Mouse (Mus musculus) intestine, embryonic 14.5 days (tissue): ENCODE measurements around the gene Trpv4. TPM values are rescaled to one million over a fixed set of nuclear protein-coding genes. Genes with fewer than 3 reads are reported as not detected.

Experiments
- ATAC-seq: fragments of 200-750 bp; cut with Nextera tagmentation; replicated peaks from 2 replicates; pipeline ENCODE4 v1.8.0; 2017; ENCODE audit warnings: low read depth, moderate number of reproducible peaks, moderate TSS enrichment, moderate library complexity; ENCODE audit not compliant: low FRiP score, low TSS enrichment
- DNase-seq: peaks from one replicate; pipeline ENCODE4 v3.0.0-alpha.2; 2018; ENCODE audit warnings: low spot score
- H3K27ac ChIP-seq: fragments of 300-500 bp; sonication (generic); 2 replicates; pipeline ENCODE4 v1.5.1; 2014; ENCODE audit warnings: low read depth, mild to moderate bottlenecking, control low read depth
- H3K27me3 ChIP-seq: fragments of 300-500 bp; sonication (generic); replicated peaks from 2 replicates; pipeline ENCODE4 v1.6.1; 2014; ENCODE audit warnings: low read length, control low read depth; ENCODE audit not compliant: control insufficient read depth, insufficient read depth
- H3K36me3 ChIP-seq: fragments of 300-500 bp; sonication (generic); 2 replicates; pipeline ENCODE4 v1.6.1; 2014; ENCODE audit warnings: low read length, control low read depth; ENCODE audit not compliant: control insufficient read depth, insufficient read depth
- H3K4me1 ChIP-seq: fragments of 300-500 bp; sonication (generic); replicated peaks from 2 replicates; pipeline ENCODE4 v1.6.1; 2014; ENCODE audit warnings: low read length, control low read depth, mixed read lengths; ENCODE audit not compliant: control insufficient read depth, insufficient read depth
- H3K4me2 ChIP-seq: fragments of 300-500 bp; sonication (generic); 2 replicates; pipeline ENCODE4 v1.6.1; 2014; ENCODE audit warnings: low read length
- H3K4me3 ChIP-seq: fragments of 300-500 bp; sonication (generic); 2 replicates; pipeline ENCODE4 v1.5.1; 2014; ENCODE audit warnings: low read depth, low read length, control low read depth, mixed read lengths
- H3K9ac ChIP-seq: fragments of 300-500 bp; sonication (generic); 2 replicates; pipeline ENCODE4 v1.6.1; 2014; ENCODE audit warnings: mild to moderate bottlenecking, low read length
- H3K9me3 ChIP-seq: fragments of 300-500 bp; sonication (generic); 2 replicates; pipeline ENCODE4 v1.6.1; 2016; ENCODE audit warnings: low read length, control low read depth; ENCODE audit not compliant: control insufficient read depth
- WGBS: fragments of 180-500 bp; shearing (Covaris S2); extraction: QIAGEN DNeasy Blood & Tissue Kit; methylation state at CpG from one replicate; pipeline ENCODE4 v1.1.7; 2014; 5-methylcytosine and 5-hydroxymethylcytosine counted together
- polyA plus RNA-seq: library from polyadenylated mRNA; unstranded; fragments of >200 nt; fragmentation: Nextera tagmentation; extraction: Ambion mirVana; gene quantifications from 2 replicates; pipeline ENCODE4 v1.2.1, GENCODE M21; 2014

The Trpv4 gene
- polyA plus RNA-seq, 1 experiment from 2014 or later: 0.83 TPM

DNA sequence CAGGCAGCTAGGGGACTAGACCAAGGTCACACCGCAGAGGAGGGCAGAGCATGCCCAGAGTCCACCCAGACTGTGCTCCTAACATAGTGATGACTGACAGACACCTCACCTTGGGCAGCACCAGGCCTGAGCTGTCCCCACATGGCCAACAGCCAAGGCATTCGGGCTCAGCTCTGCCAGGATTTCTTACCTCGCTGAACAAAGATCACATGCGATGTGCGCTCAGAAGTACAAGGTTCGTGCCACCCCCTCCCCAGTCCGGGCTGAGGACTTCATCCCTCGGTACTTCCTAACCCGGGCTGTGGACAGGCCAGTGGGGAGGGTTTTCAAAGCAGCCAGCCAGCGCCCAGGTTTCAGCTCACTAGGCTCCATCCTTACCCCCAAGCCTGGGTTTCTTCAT lies 795 bp downstream of the Trpv4 start:
- H3K4me1 ChIP-seq: 0 out of 2 replicates have a peak, but pooled peaks cover 4% of the 10 kb centered on the region

DNA sequence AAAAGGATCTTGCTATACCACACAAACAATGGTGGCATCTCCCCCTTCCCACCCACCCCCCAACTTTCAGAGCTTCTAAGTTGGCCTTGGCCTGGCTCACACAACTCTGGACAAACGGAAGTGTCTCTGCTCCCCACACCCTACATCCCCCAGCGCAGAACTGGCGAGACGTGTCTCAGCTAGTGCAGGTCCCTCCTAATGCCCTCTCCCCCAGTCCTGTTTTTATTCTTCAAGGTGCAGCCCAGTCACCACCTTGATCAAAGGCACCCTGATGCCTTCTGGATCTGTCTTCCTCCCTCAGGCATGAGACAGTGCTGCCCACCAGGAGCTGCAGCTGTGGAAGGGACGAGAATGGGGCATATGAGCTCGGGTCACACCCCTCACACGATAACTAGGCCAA lies 1.9 kb downstream of the Trpv4 start:
- H3K4me3 ChIP-seq: no peak overlapping the region
- ATAC-seq (no peak), DNase-seq (no peak)
- no peak overlapping the region for H3K27ac ChIP-seq
- H3K9me3 ChIP-seq: no peaks in the 10 kb centered on the region
- no peak overlapping the region for H3K9ac ChIP-seq
- H3K27me3 ChIP-seq: peaks cover 39% of the 10 kb centered on the region
- H3K4me1 ChIP-seq: 0 out of 2 replicates have a peak, but pooled peaks cover 4% of the 10 kb centered on the region
- no peaks in the 10 kb centered on the region for H3K36me3 ChIP-seq
- no peak overlapping the region for H3K4me2 ChIP-seq
- WGBS: 70% methylated on average over 7 of the region's 7 CpGs

More for the DNA sequence above, 795 bp downstream of the Trpv4 start:
- H3K36me3 ChIP-seq: no peaks in the 10 kb centered on the region
- 0 out of 2 replicates have a peak overlapping the region, but pooled peaks have one; percentile 51 for H3K9ac ChIP-seq
- H3K9me3 ChIP-seq: no peaks in the 10 kb centered on the region
- peak overlapping the region; percentile 48; the same call in 1 of the 2 replicates for H3K4me3 ChIP-seq
- WGBS: 31% methylated on average over 10 of the region's 10 CpGs
- peak overlapping the region; percentile 98 for H3K4me2 ChIP-seq
- no peak overlapping the region for H3K27ac ChIP-seq
- ATAC-seq (no peak; the same call in 1 of the 2 replicates), DNase-seq (no peak)
- H3K27me3 ChIP-seq: peaks cover 38% of the 10 kb centered on the region

DNA sequence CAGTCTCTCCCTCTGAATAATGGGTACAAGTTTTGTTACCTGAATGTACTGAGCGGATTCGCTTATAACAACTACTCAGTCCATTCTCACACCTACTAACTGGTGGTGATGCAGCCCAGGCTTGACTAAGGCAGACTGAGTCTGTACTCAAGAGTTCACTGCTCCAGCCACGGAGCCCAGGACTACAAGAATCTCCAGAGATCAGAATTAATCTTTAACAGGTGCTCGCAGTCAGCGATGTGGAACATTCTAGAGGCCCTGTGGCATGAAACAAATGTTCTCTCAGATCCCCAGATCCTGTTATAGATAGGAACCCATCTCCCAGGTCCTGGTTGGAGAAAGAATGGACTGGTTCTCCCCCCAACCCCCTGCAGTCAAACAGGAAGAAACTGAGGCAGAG lies 2.5 kb downstream of the Trpv4 start:
- 0 out of 2 replicates have a peak, but pooled peaks cover 4% of the 10 kb centered on the region for H3K4me1 ChIP-seq
- H3K9me3 ChIP-seq: no peaks in the 10 kb centered on the region
- no peak overlapping the region for H3K4me2 ChIP-seq
- H3K36me3 ChIP-seq: no peaks in the 10 kb centered on the region
- DNase-seq: no peak
- H3K27ac ChIP-seq: no peak overlapping the region
- H3K4me3 ChIP-seq: no peak overlapping the region
- WGBS: 81% methylated on average over 5 of the region's 5 CpGs
- no peak overlapping the region for H3K9ac ChIP-seq
- H3K27me3 ChIP-seq: peaks cover 42% of the 10 kb centered on the region
- ATAC-seq: no peak

DNA sequence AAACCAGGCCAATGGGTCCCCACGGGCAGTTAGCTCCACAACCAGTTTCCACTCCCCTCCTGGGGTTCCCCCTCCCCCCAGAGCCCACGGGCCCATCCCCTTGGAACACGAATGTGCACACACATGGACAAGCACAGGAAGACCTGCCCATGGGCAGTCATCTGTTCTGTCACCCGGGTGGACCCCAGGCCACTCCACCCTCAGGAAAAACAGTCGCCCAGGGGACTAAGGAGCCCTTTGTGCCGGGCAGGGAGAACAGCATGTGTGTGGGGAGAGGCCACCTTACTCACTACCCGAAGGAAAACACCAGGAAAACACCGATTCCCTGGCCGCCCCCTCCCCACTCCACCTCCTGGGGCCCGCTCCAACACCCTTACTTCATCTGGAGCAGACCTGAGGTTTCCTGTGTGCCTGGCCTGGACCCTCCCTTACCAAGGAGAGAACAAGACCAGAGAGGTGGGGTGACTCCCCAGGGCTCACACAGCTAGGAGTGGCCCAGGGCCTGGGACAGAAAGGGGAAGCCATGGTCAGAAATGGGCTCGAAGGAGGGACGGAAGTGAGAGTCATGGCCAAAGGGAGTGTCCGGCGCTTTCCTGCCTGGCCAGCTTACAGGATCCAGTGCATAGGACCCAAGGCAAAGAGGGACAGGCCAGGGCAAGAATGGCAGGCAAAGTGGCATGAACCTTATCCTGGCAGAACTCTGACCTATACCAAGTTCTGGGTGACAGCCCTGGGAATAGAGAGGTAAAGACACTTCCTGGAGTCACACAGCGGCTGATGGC lies 4.4 kb downstream of the Trpv4 start:
- 74% methylated on average over 11 of the region's 15 CpGs for WGBS
- Histone ChIP-seq H3K27ac (no peak overlapping the region), H3K4me2 (no peak overlapping the region), H3K4me3 (no peak overlapping the region), H3K27me3 (peaks cover 32% of the 10 kb centered on the region), H3K9ac (no peak overlapping the region), H3K4me1 (0 out of 2 replicates have a peak, but pooled peaks cover 6% of the 10 kb centered on the region), H3K9me3 (no peaks in the 10 kb centered on the region), H3K36me3 (no peaks in the 10 kb centered on the region)
- no peak for DNase-seq
- no peak for ATAC-seq

DNA sequence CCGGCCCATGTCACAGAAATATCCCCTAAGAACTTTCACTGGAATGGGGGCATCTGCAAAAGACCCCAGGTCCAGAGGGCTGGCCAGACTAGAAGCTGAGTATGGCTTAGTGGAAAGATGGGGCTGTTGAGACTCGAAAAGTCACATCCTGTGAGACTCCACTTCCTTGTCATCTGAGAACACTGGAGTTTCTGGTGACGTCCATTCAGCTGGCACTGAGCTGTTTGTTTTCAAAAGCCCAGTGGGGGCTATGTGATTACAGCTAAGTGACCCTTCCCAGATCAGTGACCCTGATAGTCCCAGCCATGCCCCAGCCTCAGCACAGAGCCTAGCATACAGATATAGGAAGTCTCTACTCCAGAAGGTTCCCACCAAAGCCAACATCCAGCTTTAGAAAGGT lies 6.8 kb downstream of the Trpv4 start:
- H3K4me1 ChIP-seq: peaks cover 8% of the 10 kb centered on the region; the same call in 1 of the 2 replicates
- peaks cover 8% of the 10 kb centered on the region for H3K27me3 ChIP-seq
- no peaks in the 10 kb centered on the region for H3K9me3 ChIP-seq
- no peak overlapping the region for H3K27ac ChIP-seq
- 0 out of 2 replicates have a peak overlapping the region, but pooled peaks have one; percentile 15 for H3K4me2 ChIP-seq
- DNase-seq: no peak
- no peak for ATAC-seq
- WGBS: 34% methylated on average over 3 of the region's 3 CpGs
- H3K9ac ChIP-seq: no peak overlapping the region
- H3K4me3 ChIP-seq: no peak overlapping the region
- H3K36me3 ChIP-seq: no peaks in the 10 kb centered on the region

DNA sequence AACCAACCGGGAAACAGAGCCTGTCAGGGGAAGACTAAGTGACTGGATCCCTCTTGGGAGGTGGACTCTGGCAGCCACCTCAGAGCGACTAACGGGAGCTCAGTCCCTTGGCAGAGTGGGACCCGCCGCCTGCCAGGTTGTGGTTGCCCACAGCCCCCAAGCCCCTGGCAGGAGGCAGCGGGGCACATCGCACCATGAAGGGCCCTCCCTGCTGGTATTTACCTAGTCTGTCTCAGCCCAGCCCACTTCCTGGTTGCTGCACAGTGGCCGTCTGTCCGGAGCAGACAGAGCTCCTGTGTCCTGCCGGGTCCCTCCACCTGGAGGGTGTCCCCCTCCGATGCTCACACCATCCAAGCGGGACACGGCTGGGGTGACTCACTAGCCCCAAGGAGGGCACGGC lies 7.2 kb downstream of the Trpv4 start:
- Histone ChIP-seq H3K4me3 (no peak overlapping the region), H3K4me1 (peaks cover 8% of the 10 kb centered on the region; the same call in 1 of the 2 replicates), H3K36me3 (no peaks in the 10 kb centered on the region), H3K27ac (no peak overlapping the region), H3K27me3 (peaks cover 4% of the 10 kb centered on the region), H3K9me3 (no peaks in the 10 kb centered on the region), H3K4me2 (0 out of 2 replicates have a peak overlapping the region, but pooled peaks have one; percentile 15), H3K9ac (no peak overlapping the region)
- no peak for ATAC-seq
- WGBS: 47% methylated on average over 14 of the region's 14 CpGs
- DNase-seq: no peak

DNA sequence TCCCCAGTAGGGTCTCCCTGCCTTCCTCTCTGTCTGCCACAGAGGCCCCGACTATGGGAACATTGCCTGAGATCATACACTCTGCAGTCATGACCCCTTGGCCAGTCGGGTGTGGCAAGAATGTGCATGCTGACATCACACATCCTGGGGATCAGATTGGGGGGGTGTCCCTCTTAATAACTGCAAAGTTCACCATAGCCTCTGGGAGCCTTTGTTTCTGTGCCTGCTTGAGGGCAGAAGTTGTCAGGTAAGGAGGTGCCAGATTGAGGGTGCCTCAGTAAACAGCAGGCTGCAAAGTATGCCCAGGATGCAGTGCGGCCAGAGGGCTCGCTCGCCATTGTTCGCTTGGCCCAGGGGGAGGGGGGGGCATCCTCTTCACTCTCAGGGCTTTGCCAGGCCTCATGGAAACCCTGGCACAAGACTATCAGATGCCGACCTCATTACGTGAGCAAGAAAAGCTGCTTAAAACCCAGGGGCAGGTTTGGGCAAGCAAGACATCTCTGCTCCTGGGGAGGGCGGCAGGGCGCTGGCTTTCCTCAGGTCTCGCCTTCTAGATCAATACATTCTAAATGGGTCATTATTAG lies 9.4 kb downstream of the Trpv4 start:
- H3K9me3 ChIP-seq: no peaks in the 10 kb centered on the region
- ATAC-seq (no peak), DNase-seq (no peak)
- H3K9ac ChIP-seq: no peak overlapping the region
- WGBS: 76% methylated on average over 11 of the region's 11 CpGs
- peaks cover 4% of the 10 kb centered on the region; the same call in 1 of the 2 replicates for H3K27me3 ChIP-seq
- peaks cover 13% of the 10 kb centered on the region for H3K4me1 ChIP-seq
- H3K4me3 ChIP-seq: no peak overlapping the region
- H3K27ac ChIP-seq: no peak overlapping the region
- H3K4me2 ChIP-seq: no peak overlapping the region
- H3K36me3 ChIP-seq: no peaks in the 10 kb centered on the region

DNA sequence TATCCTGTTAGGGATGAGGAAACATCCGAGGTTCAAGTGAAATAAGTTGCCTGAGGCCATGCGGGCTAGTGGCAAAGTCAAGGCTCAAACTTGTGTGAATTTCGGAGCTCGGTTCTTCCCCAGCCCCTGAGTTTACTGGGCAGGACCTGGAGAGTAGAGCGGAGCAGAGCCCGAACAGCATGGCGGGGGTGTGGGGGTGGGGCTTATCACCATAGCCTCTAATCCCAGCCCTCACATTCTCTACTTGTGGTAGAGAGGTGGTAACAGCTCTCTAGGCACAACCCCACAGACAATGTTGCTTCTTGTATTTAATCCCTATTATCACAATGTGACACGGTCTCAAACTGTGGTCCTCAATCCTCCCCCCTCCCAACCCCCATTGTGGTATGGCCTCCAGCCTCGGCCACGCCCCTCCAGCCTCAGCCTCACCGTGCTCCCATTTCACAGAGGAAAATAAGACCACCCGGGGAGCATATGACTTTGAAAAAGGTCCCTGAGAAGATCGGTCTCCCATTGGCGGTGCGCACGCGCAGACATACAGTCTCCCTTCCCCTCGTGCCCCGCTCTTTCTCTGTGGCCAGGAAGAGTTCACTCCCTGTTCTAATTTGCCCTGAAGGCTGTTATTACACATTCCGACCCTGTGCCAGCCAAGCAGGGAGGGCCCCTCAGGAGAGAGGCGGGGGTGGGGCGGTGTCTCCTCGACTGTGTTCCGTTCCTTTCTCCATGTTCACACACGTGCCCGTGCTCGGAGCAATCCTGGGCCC lies 10.8 kb downstream of the Trpv4 start:
- Histone ChIP-seq H3K27me3 (peaks cover 4% of the 10 kb centered on the region; the same call in 1 of the 2 replicates), H3K4me3 (peak overlapping the region; percentile 30), H3K4me2 (peak overlapping the region; percentile 65), H3K9ac (peak overlapping the region; percentile 37), H3K9me3 (no peaks in the 10 kb centered on the region), H3K27ac (no peak overlapping the region), H3K4me1 (peaks cover 13% of the 10 kb centered on the region), H3K36me3 (no peaks in the 10 kb centered on the region)
- peak; percentile 70 for ATAC-seq
- WGBS: 4% methylated on average over 27 of the region's 27 CpGs
- DNase-seq: peak; percentile 75
